16 mouse cellular contexts compared by ENCODE assay signal in the genomic region with DNA sequence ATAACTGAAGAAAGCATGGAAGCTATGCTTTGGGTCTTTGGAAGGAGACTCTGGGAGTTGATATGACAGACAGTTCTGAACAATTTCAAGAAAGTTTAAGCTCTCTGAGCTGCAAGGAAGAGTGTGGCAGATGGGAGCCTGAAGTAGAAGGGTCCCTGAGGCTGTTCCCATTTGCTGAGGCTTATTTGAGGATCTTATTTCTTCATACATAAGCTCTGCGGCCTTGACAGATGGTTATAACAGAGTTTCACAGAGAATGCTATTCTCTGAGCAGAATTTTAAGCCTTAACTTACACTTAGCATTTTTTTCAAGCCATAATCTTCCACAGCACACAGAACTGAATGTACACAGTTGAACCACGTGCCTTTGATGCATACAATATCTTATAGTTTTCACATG.
DNase-seq lines count a peak whose midpoint lies in the region; TF ChIP-seq lines count a peak whose summit lies in the region.
"Had no signal": no experiment of that assay in that cellular context is flagged by ENCODE, and none has a peak within 500 bp of the region (broad histone marks: within the 10 kb centered on the region; RNA-seq: fewer than 3 reads in every experiment).

No protein-coding gene starts in this region.

- TF ChIP-seq POLR2A in brain, embryonic 14.5 days (IDR thresholded peaks at IDR 0.05; ENCODE audit: borderline replicate concordance, extremely low read depth, insufficient read depth, insufficient read length, poor library complexity, severe bottlenecking): no peak

- DNase-seq in cerebellum, adult 9-11 months: peak; percentile 5
- DNase-seq in cerebellum, adult 11 months: no peak
- DNase-seq in layer of hippocampus, adult 8-10 months (ENCODE audit: low spot score in 2 of 2): peak; percentile 29 to 32
- DNase-seq in layer of hippocampus, postnatal 25 days (ENCODE audit: extremely low spot score in 1 of 2, low spot score in 1 of 2): no peak
- peak; percentile 57 for DNase-seq in brain, embryonic 14.5 days (ENCODE audit: low read depth)
- DNase-seq in layer of hippocampus, adult 9-11 months: peak; percentile 67
- no peak for DNase-seq in kidney, postnatal 10 days
- DNase-seq in adrenal gland, postnatal 4 days (ENCODE audit: low spot score in 2 of 2): no peak
- DNase-seq: adrenal gland, adult 2 months; cerebellum, adult 8-10 months; embryo, embryonic 11 days; gastrocnemius, adult 2 months; heart, postnatal 4 days; kidney, adult 11 months; kidney, postnatal 14 days; lung, postnatal 10 days had no signal

- no peak for TF ChIP-seq CTCF in brain, embryonic 14.5 days (IDR thresholded peaks at IDR 0.05; ENCODE audit: borderline replicate concordance, extremely low read depth, insufficient read depth, insufficient read length)

Comparison
In these comparisons a context has a peak if more than half of its experiments do, and no peak if none do; other contexts are left out.
1. DNase-seq: peak in cerebellum, adult 9-11 months (single experiment), layer of hippocampus, adult 8-10 months (2 of 2), brain, embryonic 14.5 days (single experiment) and layer of hippocampus, adult 9-11 months (single experiment); none in cerebellum, adult 11 months (single experiment), layer of hippocampus, postnatal 25 days (0 of 2), kidney, postnatal 10 days (single experiment) and adrenal gland, postnatal 4 days (0 of 2).